Mouse (Mus musculus) embryonic fibroblast, embryonic 13.5 days (primary cell): Measurements from ENCODE around the gene Ppil4.

ENCODE experiments used
- CTCF ChIP-seq: IDR thresholded peaks from 2 replicates; pipeline ENCODE4 v1.5.1; 2011; ENCODE audit warnings: mild to moderate bottlenecking, control low read depth, low read length, moderate library complexity, borderline replicate concordance; ENCODE audit not compliant: insufficient read depth
- POLR2A ChIP-seq: IDR thresholded peaks from 2 replicates; pipeline ENCODE4 v1.6.1; 2011; ENCODE audit warnings: low read depth, mild to moderate bottlenecking, control low read depth, low read length, moderate library complexity

DNA sequence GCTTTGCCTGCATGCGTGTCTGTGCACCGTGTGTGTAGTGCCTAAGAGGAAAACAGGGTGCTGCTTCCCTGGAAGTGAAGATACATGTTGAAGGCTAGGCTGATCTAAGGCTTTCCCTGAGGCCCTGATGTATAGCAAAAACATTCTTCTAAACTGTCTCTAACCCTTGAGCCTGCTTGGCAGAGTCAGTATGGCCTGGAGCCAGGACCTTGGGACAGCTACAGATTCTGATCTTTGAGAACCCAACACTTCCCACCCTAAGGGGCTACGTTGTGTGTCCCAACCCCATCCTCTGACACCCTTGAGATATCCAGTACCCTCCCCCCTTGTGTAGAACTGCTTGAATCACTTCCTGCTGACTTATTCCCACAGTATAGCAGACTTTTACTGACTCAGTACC is 14.3 kb upstream of the Ppil4 start:
- TF ChIP-seq POLR2A (no peak), CTCF (no peak)
